Mouse (Mus musculus) brain, embryonic 14.5 days (tissue): ENCODE measurements around the gene Ror2.

Experiments
- CTCF ChIP-seq: fragments of 200-500 bp; IDR thresholded peaks from 2 replicates; pipeline ENCODE4 v1.5.1; 2012; ENCODE audit warnings: inconsistent platforms, mild to moderate bottlenecking, moderate library complexity, borderline replicate concordance; ENCODE audit not compliant: insufficient read depth, insufficient read length; ENCODE audit errors: extremely low read depth
- POLR2A ChIP-seq: fragments of 200-500 bp; IDR thresholded peaks from 2 replicates; pipeline ENCODE4 v1.6.1; 2012; ENCODE audit warnings: mild to moderate bottlenecking, inconsistent platforms, borderline replicate concordance; ENCODE audit not compliant: poor library complexity, insufficient read depth, insufficient read length, severe bottlenecking; ENCODE audit errors: extremely low read depth

- no peak for TF ChIP-seq CTCF
- no peak for TF ChIP-seq POLR2A
Observed at GRCm38 (mm10) chr13:53192286-53192685, 93.6 kb downstream of the Ror2 start.
